Mouse (Mus musculus) olfactory bulb, adult 2 months (tissue): ENCODE results near the gene Ppp1r9a. TPM values are rescaled to one million over a fixed set of nuclear protein-coding genes. Genes with fewer than 3 reads are reported as not detected.

ENCODE experiments used
- H3K27ac ChIP-seq: fragments of 200-500 bp; 2 replicates; pipeline ENCODE4 v1.5.1; 2012; ENCODE audit warnings: low read depth, low read length; ENCODE audit not compliant: insufficient read depth
- H3K4me1 ChIP-seq: fragments of 200-500 bp; 2 replicates; pipeline ENCODE4 v1.6.1; 2012; ENCODE audit warnings: low read length; ENCODE audit not compliant: control insufficient read depth, insufficient read depth
- H3K4me3 ChIP-seq: fragments of 200-500 bp; 2 replicates; pipeline ENCODE4 v1.5.1; 2012; ENCODE audit warnings: mild to moderate bottlenecking, low read depth, low read length, moderate library complexity; ENCODE audit not compliant: insufficient read depth
- CTCF ChIP-seq: fragments of 200-500 bp; IDR thresholded peaks from 2 replicates; pipeline ENCODE4 v1.5.1; 2012; ENCODE audit warnings: low read depth, mild to moderate bottlenecking, low read length, moderate library complexity; ENCODE audit not compliant: insufficient read depth
- POLR2A ChIP-seq: fragments of 200-500 bp; IDR thresholded peaks from 2 replicates; pipeline ENCODE4 v1.6.1; 2012; ENCODE audit warnings: mild to moderate bottlenecking, low read depth, low read length, moderate library complexity; ENCODE audit not compliant: insufficient read depth
- WGBS: fragments of 180-500 bp; shearing (Covaris S2); methylation state at CpG from one replicate; pipeline ENCODE4 v1.1.7; 2018; 5-methylcytosine and 5-hydroxymethylcytosine counted together
- polyA plus RNA-seq: library from polyadenylated mRNA; stranded (reverse); fragments of >200 nt; gene quantifications from 2 replicates; pipeline ENCODE4 v1.2.4, GENCODE M21; 2012; ENCODE audit warnings: low replicate concordance; ENCODE audit not compliant: missing spikeins, insufficient read depth, insufficient read length

The Ppp1r9a gene
- polyA plus RNA-seq, 1 experiment, result 308 TPM

DNA sequence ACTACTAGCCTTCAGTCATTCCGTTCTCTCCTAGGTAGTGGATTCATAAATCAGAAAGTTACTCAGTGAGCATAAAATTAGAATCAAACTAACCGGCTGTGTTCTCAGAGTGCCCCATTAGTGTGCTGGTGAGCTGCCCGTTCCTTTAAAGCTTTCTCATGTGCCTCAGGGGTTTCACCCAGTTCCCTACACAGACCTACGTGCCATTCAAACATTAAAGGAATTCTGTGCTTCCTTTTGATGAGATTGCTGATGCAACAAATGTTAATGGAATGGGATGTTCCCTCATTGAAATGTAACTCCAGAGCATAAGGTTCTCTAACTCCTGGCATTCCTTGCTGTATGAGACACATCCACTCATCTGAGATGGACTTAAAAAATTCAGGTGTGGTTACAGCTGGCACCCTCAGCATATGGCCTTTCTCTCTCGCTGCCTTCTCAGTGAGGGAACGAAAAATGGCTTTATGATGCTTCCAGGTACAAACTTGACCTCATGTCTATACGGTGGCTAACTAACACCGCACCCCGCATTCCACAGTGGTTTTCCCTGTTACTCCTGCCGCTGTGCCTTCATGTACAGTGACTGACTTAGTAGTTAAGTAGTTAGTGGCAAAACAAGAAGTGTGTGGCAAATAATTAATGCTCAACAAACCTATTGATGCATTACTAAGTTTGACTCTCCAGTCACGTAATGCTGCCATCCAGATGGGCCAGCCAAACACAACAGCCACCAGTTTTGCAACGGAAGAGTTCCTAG, 236.3 kb downstream of the Ppp1r9a start:
- H3K27ac ChIP-seq, result no peak overlapping the region
- WGBS, result 91% methylated on average over 12 of the region's 12 CpGs
- H3K4me3 ChIP-seq, result no peak overlapping the region
- TF ChIP-seq CTCF (no peak), POLR2A (no peak)
- H3K4me1 ChIP-seq, result no peaks in the 10 kb centered on the region

DNA sequence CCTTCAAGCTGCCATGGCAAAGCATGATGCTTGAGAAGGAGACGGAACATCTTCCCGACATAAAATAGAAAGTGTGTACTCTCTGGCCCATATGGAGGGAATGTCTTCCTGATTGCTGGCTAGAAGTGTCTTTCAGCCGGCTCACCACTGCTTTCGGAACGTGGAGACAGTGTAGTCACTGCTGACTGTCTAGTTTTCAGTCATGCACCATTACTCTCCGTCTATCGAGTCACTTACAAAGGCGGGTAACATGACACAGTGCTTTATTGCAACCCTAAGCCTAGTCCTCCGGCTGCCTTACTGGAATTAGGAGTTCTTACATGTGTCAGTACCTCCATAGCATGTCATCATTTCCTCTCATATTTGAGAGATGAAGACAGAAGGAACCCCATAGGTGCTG, 236.9 kb downstream of the Ppp1r9a start:
- no peaks in the 10 kb centered on the region for H3K4me1 ChIP-seq
- H3K4me3 ChIP-seq, result no peak overlapping the region
- no peak overlapping the region for H3K27ac ChIP-seq
- WGBS, result 91% methylated on average over 9 of the region's 9 CpGs
- TF ChIP-seq CTCF (no peak), POLR2A (no peak)

DNA sequence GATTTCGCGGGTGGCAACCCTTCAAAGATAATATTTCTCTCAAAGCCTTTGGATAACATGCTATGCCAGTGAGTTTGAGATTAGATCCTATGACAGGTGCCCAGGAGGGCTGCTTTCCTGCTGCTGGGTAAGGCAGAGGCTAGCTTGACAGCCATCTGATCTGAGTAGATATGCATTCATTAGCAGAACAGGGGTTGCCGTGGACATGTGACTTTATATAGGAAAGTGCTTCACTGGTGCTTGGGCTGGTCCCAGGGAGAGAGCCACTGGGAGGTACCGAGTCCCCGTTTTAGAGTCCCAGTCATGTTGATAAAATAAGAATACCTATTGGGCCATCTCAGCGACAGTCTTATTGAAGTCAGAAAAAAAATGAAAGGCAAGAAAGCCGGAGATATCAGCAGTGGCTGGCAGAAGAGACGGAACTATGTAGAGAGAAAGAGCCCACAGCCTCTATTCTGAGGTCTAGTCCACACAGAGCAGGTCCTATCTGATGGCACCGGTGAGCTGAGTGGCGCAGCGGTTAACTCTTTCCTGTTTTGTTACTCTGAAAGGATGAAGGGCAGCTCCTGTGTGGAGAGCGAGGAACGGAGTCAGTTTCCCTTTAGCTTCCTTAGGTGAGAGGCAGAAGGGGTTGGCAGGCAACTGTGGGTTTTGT, 244.9 kb downstream of the Ppp1r9a start:
- TF ChIP-seq CTCF (no peak), POLR2A (no peak)
- H3K4me1 ChIP-seq, result no peaks in the 10 kb centered on the region
- no peak overlapping the region for H3K4me3 ChIP-seq
- WGBS, result 91% methylated on average over 13 of the region's 13 CpGs
- H3K27ac ChIP-seq, result no peak overlapping the region

DNA sequence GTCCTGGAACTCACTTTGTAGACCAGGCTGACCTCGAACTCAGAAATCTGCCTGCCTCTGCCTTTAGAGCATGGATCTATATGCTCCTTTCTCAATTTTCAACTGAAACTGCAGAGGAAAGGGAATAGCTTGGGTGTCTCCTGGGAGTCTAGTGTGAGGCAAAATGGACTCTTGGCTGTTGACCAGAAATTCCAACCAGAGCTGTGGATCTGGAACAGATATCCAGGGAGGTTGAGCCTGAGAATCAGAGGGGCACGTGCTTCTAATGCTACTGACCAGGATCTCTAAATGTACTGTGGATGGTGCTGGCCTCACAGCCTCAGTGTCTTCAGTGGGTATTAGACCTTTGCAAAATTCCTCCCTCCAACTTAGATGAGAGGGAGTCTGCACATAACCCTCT, 247.2 kb downstream of the Ppp1r9a start:
- Histone ChIP-seq H3K4me1 (no peaks in the 10 kb centered on the region), H3K27ac (no peak overlapping the region), H3K4me3 (no peak overlapping the region)
- 82% methylated on average over 2 of the region's 2 CpGs for WGBS
- TF ChIP-seq CTCF, result no peak
- no peak for TF ChIP-seq POLR2A

DNA sequence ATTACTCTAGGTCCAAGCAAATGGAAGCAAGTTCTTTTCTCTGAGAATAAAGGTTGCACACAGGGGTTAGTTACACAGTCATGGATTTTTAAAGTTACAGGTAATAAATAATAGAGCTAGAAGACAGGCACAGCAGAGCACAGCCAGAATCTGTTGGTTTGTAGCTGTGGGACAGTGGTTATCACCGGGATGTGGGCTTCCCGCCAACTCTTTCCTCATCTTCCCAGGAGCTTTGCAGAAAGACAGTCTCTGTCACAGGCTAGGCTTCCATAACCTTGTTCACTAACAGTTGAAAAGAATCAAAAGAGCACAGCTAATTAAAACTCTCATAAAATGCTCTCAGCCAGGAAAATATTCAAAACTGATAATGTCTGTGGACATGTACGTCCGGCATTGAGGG, 248.5 kb downstream of the Ppp1r9a start:
- no peaks in the 10 kb centered on the region for H3K4me1 ChIP-seq
- WGBS, result 75% methylated on average over 4 of the region's 4 CpGs
- H3K4me3 ChIP-seq, result no peak overlapping the region
- no peak for TF ChIP-seq POLR2A
- TF ChIP-seq CTCF, result no peak
- H3K27ac ChIP-seq, result no peak overlapping the region

DNA sequence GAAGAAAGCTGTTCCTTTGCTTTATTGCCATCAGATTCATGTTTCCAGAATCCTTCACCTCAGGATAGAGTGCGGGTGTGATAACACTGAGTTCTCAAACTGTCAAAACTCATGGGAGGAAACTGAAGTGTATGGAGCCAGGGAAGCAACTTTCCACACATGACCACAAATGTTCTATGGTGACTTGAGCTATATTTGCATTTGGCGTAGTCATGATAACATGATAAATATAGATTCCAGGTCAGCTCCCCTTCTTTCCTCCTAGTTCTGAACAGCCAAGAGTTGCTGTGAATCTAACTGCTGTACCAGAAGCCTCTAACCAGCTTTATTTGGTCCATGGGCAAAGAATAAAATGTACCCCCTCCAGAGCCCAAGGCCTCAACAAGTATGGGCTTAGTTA, 249.5 kb downstream of the Ppp1r9a start:
- WGBS, result 93% methylated on average over 2 of the region's 2 CpGs
- H3K4me3 ChIP-seq, result no peak overlapping the region
- no peak overlapping the region for H3K27ac ChIP-seq
- TF ChIP-seq POLR2A (no peak), CTCF (no peak)
- no peaks in the 10 kb centered on the region for H3K4me1 ChIP-seq

DNA sequence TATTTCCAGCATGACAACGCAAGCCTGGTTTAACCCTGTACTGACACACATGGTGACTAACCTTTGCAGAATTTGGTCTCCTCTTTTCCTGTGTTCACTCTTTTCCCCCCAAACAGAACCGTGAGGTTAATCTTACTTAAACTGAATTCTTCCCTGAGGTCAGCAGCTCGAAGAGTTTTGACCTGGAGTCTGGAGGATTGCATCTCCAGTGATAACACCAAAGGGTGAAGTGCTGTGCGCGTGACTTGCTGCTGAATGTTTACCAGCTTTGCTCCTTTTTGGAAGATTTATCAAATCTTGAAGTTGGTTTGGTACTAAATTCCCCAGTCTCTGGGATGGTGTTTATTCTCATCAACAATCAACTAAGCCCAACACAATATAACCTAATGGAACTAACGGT, 252.1 kb downstream of the Ppp1r9a start:
- TF ChIP-seq CTCF (no peak), POLR2A (no peak)
- no peak overlapping the region for H3K4me3 ChIP-seq
- H3K27ac ChIP-seq, result no peak overlapping the region
- WGBS, result 95% methylated on average over 6 of the region's 6 CpGs
- no peaks in the 10 kb centered on the region for H3K4me1 ChIP-seq

DNA sequence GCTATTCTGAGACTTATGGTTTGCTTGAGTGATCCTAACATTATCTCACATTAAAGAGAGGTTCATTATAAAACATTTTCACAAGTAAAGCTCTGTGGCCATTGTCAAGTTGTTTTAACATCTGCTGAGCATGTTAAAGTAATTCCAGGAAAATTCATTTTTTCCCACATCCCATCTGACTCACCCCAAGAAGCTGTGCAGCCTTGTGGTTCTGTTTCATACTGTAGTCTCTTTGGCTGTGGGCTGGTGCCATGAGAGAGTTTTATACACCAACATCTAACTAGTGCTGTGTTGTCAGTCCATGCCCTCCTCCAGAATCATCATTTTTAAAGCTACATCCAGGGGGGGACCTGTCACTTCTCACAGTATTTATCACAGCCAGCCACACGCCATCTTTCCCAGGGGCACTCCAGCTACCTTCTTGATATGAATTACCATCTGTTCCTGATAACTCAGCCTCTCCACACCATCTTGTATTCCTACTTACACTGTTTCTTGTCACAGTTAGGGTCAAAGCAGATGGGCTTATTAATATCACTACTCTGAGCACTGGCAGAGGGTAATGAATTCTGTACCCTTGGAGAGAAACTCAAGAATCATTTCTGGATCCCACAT, 252.7 kb downstream of the Ppp1r9a start:
- Histone ChIP-seq H3K27ac (no peak overlapping the region), H3K4me1 (no peaks in the 10 kb centered on the region), H3K4me3 (no peak overlapping the region)
- WGBS, result 86% methylated on average over 1 of the region's 1 CpGs
- TF ChIP-seq CTCF, result no peak
- no peak for TF ChIP-seq POLR2A
